Mouse (Mus musculus): ENCODE data around the gene Cish. TPM values are rescaled to one million over a fixed set of nuclear protein-coding genes. Genes with fewer than 3 reads are reported as not detected.

Gene Cish
- polyA plus RNA-seq, 2 experiments: 2.8 to 6.0 TPM

DNA sequence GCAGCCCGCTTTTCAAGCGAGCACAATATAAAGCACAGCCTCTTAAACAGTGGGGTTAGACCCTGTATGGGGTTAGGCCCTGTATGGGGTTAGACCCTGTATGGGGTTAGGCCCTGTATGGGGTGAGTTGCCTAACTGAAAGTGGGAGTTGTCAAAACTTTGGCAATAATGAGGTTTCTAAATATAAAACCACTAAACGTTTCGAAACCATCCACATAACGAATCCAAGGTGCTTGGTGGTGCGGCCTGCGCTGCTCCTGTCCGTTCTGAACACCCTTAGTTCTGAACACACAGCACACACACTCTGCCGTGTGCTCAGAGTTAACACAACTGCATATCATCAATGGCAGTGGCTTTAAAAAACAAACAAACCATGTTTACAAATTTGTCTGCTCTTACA, 12.9 kb upstream of the Cish start:
- no peaks in the 10 kb centered on the region for H3K9me3 ChIP-seq (ENCODE audit: control insufficient read depth, low read length)
- no peak overlapping the region for H3K9ac ChIP-seq (replicated peaks)
- H3K27ac ChIP-seq: no peak overlapping the region
- no peaks in the 10 kb centered on the region for H3K36me3 ChIP-seq (replicated peaks; ENCODE audit: control insufficient read depth, insufficient read depth, low read depth)
- H3K4me2 ChIP-seq (ENCODE audit: low read depth): no peak overlapping the region
- H3K4me3 ChIP-seq (ENCODE audit: insufficient read depth in 1 of 2, low read depth in 2 of 2, low read length in 2 of 2): no peak overlapping the region
- no peak for ATAC-seq (ENCODE audit: insufficient read depth)
- WGBS (ENCODE audit: insufficient replicate concordance): 77% methylated on average over 9 of the region's 9 CpGs
- TF ChIP-seq CTCF (IDR thresholded peaks at IDR 0.05; ENCODE audit: low read depth): no peak
- TF ChIP-seq EP300 (IDR thresholded peaks at IDR 0.05; ENCODE audit: low read depth): no peak
- H3K27me3 ChIP-seq (ENCODE audit: control insufficient read depth, insufficient read depth, low read length): no peaks in the 10 kb centered on the region
- DNase-seq (ENCODE audit: low read depth in 3 of 3, low spot score in 3 of 3): no peak
- peaks cover 5 to 27% of the 10 kb centered on the region in 2 experiments; a peak in 3 of 4 replicates for H3K4me1 ChIP-seq (replicated peaks; ENCODE audit: control insufficient read depth in 2 of 2, insufficient read depth in 2 of 2, low read length in 1 of 2)

- no peaks in the 10 kb centered on the region for H3K27me3 ChIP-seq (ENCODE audit: control insufficient read depth, insufficient read depth, low read length)
- 11% methylated on average over 3 of the region's 3 CpGs for WGBS (ENCODE audit: insufficient replicate concordance)
- H3K9ac ChIP-seq (replicated peaks): no peak overlapping the region
- TF ChIP-seq CTCF (IDR thresholded peaks at IDR 0.05; ENCODE audit: low read depth): no peak
- TF ChIP-seq EP300 (IDR thresholded peaks at IDR 0.05; ENCODE audit: low read depth): no peak
- DNase-seq (ENCODE audit: low read depth in 3 of 3, low spot score in 3 of 3) (no peak), ATAC-seq (ENCODE audit: insufficient read depth) (no peak)
- H3K36me3 ChIP-seq (replicated peaks; ENCODE audit: control insufficient read depth, insufficient read depth, low read depth): no peaks in the 10 kb centered on the region
- no peak overlapping the region for H3K4me3 ChIP-seq (ENCODE audit: insufficient read depth in 1 of 2, low read depth in 2 of 2, low read length in 2 of 2)
- H3K4me1 ChIP-seq (replicated peaks; ENCODE audit: control insufficient read depth in 2 of 2, insufficient read depth in 2 of 2, low read length in 1 of 2): peaks cover 4 to 35% of the 10 kb centered on the region in 2 experiments
- H3K27ac ChIP-seq: no peak overlapping the region
- H3K9me3 ChIP-seq (ENCODE audit: control insufficient read depth, low read length): no peaks in the 10 kb centered on the region
- H3K4me2 ChIP-seq (ENCODE audit: low read depth): no peak overlapping the region
Observed at GRCm38 (mm10) chr9:107285009-107285408, 10.8 kb upstream of the Cish start.

DNA sequence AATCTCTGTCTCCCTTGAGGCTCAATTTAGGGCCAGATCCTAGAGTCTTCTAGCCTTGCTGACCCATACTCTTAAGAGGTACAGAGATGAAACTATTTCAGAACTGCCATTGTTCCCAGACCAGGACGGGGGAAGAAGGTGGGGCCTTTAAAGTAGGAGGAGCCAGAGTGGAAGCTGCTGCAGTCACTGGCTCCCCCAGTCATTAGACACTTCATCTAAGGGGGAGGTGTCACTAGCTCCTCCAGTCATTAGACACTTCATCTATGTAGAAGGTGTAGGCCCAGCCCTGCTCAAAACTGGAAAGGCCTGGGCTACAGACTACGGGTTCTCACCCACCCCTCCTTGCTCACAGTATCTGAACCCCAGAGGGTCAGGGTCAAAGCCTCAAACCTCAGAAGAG, 8.5 kb upstream of the Cish start:
- H3K4me1 ChIP-seq (replicated peaks; ENCODE audit: control insufficient read depth in 2 of 2, insufficient read depth in 2 of 2, low read length in 1 of 2): peaks cover 7 to 32% of the 10 kb centered on the region in 2 experiments
- WGBS (ENCODE audit: insufficient replicate concordance): 28% methylated on average over 2 of the region's 2 CpGs
- no peak overlapping the region for H3K9ac ChIP-seq (replicated peaks)
- no peak overlapping the region for H3K27ac ChIP-seq
- DNase-seq (ENCODE audit: low read depth in 3 of 3, low spot score in 3 of 3) (no peak), ATAC-seq (ENCODE audit: insufficient read depth) (no peak)
- no peak for TF ChIP-seq EP300 (IDR thresholded peaks at IDR 0.05; ENCODE audit: low read depth)
- TF ChIP-seq CTCF (IDR thresholded peaks at IDR 0.05; ENCODE audit: low read depth): no peak
- no peaks in the 10 kb centered on the region for H3K36me3 ChIP-seq (replicated peaks; ENCODE audit: control insufficient read depth, insufficient read depth, low read depth)
- no peak overlapping the region for H3K4me2 ChIP-seq (ENCODE audit: low read depth)
- H3K27me3 ChIP-seq (ENCODE audit: control insufficient read depth, insufficient read depth, low read length): no peaks in the 10 kb centered on the region
- no peak overlapping the region for H3K4me3 ChIP-seq (ENCODE audit: insufficient read depth in 1 of 2, low read depth in 2 of 2, low read length in 2 of 2)
- no peaks in the 10 kb centered on the region for H3K9me3 ChIP-seq (ENCODE audit: control insufficient read depth, low read length)

DNA sequence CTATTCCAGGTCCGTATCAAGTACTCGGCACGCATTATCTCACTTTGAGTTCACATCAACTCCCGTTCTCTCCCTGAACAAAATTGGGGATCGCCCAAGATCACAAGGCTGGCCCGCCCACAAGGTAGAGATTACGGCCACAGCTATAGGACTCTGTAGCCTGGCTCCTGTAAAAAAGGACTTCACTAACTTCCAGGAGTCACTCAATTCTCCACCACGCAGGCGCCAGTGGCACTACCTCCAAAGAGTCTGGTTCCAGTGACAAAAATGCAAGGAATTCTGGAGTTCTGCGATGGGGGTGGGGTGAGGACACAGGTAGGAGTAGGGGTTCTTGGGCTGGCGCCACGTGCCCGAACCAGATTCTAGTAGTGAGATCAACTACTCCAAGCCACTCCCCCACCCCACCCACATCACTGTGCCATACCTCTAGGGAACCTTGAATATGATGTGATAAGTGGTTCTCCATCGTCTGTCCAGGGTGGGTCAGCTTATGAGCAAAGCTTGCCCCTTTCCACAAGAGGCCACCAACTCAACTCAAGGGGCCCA, 7.6 kb upstream of the Cish start:
- Histone ChIP-seq H3K9me3 (ENCODE audit: control insufficient read depth, low read length) (no peaks in the 10 kb centered on the region), H3K4me3 (ENCODE audit: insufficient read depth in 1 of 2, low read depth in 2 of 2, low read length in 2 of 2) (peak overlapping the region; percentile 56 to 72; a peak in 2 of 4 replicates), H3K9ac (replicated peaks) (no peak overlapping the region), H3K4me1 (replicated peaks; ENCODE audit: control insufficient read depth in 2 of 2, insufficient read depth in 2 of 2, low read length in 1 of 2) (peaks cover 7 to 32% of the 10 kb centered on the region in 2 experiments), H3K36me3 (replicated peaks; ENCODE audit: control insufficient read depth, insufficient read depth, low read depth) (no peaks in the 10 kb centered on the region), H3K27ac (no peak overlapping the region), H3K4me2 (ENCODE audit: low read depth) (peak overlapping the region; percentile 84), H3K27me3 (ENCODE audit: control insufficient read depth, insufficient read depth, low read length) (peaks cover under 1% of the 10 kb centered on the region; the same call in 1 of the 2 replicates)
- TF ChIP-seq CTCF (IDR thresholded peaks at IDR 0.05; ENCODE audit: low read depth) (no peak), EP300 (IDR thresholded peaks at IDR 0.05; ENCODE audit: low read depth) (no peak)
- 68% methylated on average over 14 of the region's 14 CpGs for WGBS (ENCODE audit: insufficient replicate concordance)
- no peak for ATAC-seq (ENCODE audit: insufficient read depth)
- DNase-seq (ENCODE audit: low read depth in 3 of 3, low spot score in 3 of 3): no peak

DNA sequence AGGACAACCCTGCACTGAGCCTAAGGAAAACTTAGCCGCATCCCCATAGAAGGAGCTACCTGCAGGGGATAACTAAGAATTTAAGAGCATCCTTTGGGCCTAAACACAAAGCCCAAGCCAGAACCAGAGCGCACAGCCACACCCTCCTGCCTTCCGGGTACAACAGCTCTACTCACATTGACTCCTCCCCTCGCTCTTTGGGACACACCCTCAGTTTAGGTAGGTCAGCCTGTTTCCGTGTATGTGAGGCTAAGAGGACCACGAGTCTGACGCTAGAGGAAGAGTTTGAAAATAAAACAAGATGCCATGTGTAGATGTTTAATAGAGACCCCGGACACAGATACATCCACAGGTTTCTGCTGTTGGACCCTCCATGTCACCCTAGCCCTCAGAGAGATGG, 7.1 kb upstream of the Cish start:
- peaks cover 7 to 32% of the 10 kb centered on the region in 2 experiments for H3K4me1 ChIP-seq (replicated peaks; ENCODE audit: control insufficient read depth in 2 of 2, insufficient read depth in 2 of 2, low read length in 1 of 2)
- peak in 2 of 3 experiments; percentile 51 to 84 for DNase-seq (ENCODE audit: low read depth in 3 of 3, low spot score in 3 of 3)
- H3K27me3 ChIP-seq (ENCODE audit: control insufficient read depth, insufficient read depth, low read length): peaks cover 3% of the 10 kb centered on the region; the same call in 1 of the 2 replicates
- TF ChIP-seq CTCF (IDR thresholded peaks at IDR 0.05; ENCODE audit: low read depth) (no peak), EP300 (IDR thresholded peaks at IDR 0.05; ENCODE audit: low read depth) (no peak)
- no peak overlapping the region for H3K27ac ChIP-seq
- H3K9ac ChIP-seq (replicated peaks): no peak overlapping the region
- H3K9me3 ChIP-seq (ENCODE audit: control insufficient read depth, low read length): no peaks in the 10 kb centered on the region
- peak; percentile 60 for ATAC-seq (ENCODE audit: insufficient read depth)
- WGBS (ENCODE audit: insufficient replicate concordance): 13% methylated on average over 8 of the region's 8 CpGs
- peak overlapping the region; percentile 56 to 72 for H3K4me3 ChIP-seq (ENCODE audit: insufficient read depth in 1 of 2, low read depth in 2 of 2, low read length in 2 of 2)
- no peaks in the 10 kb centered on the region for H3K36me3 ChIP-seq (replicated peaks; ENCODE audit: control insufficient read depth, insufficient read depth, low read depth)
- H3K4me2 ChIP-seq (ENCODE audit: low read depth): peak overlapping the region; percentile 84

All from liver, embryonic 14.5 days (tissue).